Mouse (Mus musculus) ovary, postnatal 10 days (tissue): ENCODE results near the gene Adam33.
"Not testable (repeated sequence)": the region's sequence is repeated elsewhere in the genome, so short reads cannot be mapped to it uniquely, and the experiment has no call there.

ENCODE experiments used
- DNase-seq: peaks from one replicate; pipeline ENCODE4 v3.0.0; 2022; ENCODE audit warnings: low spot score

The Adam33 gene

GRCm38 (mm10) chr2:131056191-131056590 lies 7.4 kb downstream of the Adam33 start:
- DNase-seq, result no peak

DNA sequence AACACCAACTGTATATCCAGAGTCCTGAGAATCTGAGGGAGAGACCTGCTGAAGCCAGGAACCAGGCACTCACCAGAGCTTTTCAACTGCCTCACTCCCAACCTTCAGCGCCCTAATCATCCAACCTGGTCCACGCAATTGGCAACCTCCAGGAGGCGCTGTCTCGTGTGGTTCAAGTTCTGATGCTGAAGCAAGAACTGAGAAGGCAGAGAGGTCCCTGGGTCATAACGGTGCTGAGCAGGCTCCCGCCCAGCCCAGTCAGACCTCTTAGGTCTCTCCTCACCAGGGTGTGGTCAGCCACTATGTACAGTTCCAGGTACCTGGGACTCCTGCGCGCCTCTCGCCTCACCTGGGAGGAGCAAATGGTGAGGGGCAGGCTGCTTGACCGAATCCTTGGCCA lies 8.0 kb downstream of the Adam33 start:
- DNase-seq, result no peak

DNA sequence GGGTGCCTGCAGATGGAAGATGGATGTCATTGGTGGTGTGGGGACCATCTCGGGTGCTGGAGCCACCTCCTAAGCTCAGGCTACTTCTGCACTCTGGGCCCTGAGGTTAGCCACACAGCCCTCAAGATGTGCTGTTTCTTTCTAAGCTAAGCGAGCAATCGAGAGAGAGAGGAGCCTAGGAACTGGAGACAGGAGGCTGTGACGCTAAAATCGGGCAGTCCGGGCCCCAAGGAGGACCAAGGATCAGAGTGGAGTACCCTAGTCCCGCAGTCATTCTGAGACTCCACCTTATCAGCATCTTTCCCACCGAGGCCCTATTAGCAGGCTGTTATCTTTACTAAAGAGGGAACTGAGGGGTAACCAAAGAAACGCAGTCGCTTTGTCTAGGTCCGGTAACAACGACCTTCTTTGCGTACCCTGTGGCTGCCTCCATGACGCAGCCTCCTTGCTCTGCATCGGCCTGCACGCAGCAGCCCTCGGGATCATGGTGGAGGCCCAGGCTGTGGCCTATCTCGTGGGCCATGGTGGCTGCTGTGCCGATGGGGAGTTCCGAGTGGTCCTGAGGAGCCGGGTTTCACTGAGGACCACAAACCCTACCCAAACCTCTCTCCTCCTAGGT lies 8.9 kb downstream of the Adam33 start:
- no peak for DNase-seq

GRCm38 (mm10) chr2:131053851-131054645 lies 9.6 kb downstream of the Adam33 start:
- no peak for DNase-seq

GRCm38 (mm10) chr2:131052862-131053418 lies 10.7 kb downstream of the Adam33 start:
- no peak for DNase-seq

- DNase-seq, result no peak
Observed at GRCm38 (mm10) chr2:131052043-131052442, 11.6 kb downstream of the Adam33 start.

- DNase-seq, result no peak
Observed at GRCm38 (mm10) chr2:131046025-131046424, 17.6 kb downstream of the Adam33 start.

- DNase-seq, result no peak
Observed at GRCm38 (mm10) chr2:131044989-131045720, 18.5 kb downstream of the Adam33 start.

GRCm38 (mm10) chr2:131044354-131044852 lies 19.2 kb downstream of the Adam33 start:
- no peak for DNase-seq

DNA sequence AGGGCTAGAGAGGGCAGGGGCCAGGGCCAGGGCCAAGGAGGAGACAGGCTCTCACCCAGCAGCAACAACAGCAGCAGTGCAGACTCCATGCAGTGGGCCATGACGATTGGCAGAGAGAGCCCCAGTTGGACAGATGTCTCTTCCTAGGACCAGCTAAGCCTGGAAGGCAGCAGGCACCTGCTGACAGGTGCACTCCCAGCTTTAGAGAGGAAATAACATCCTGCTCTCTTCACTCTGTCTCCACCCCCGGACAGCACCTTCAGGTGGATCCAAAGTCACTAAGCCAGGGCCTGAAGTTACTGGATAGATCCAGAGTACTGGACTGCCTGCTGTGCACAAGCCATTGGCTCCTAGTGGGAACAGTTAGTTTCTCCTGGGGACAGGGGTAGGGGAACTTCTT lies 20.6 kb downstream of the Adam33 start, which contains the start of gene Gfra4:
TSS of gene Gfra4 (minus strand) at position 101 of the 400 bp plus-strand sequence.
- no peak for DNase-seq

DNA sequence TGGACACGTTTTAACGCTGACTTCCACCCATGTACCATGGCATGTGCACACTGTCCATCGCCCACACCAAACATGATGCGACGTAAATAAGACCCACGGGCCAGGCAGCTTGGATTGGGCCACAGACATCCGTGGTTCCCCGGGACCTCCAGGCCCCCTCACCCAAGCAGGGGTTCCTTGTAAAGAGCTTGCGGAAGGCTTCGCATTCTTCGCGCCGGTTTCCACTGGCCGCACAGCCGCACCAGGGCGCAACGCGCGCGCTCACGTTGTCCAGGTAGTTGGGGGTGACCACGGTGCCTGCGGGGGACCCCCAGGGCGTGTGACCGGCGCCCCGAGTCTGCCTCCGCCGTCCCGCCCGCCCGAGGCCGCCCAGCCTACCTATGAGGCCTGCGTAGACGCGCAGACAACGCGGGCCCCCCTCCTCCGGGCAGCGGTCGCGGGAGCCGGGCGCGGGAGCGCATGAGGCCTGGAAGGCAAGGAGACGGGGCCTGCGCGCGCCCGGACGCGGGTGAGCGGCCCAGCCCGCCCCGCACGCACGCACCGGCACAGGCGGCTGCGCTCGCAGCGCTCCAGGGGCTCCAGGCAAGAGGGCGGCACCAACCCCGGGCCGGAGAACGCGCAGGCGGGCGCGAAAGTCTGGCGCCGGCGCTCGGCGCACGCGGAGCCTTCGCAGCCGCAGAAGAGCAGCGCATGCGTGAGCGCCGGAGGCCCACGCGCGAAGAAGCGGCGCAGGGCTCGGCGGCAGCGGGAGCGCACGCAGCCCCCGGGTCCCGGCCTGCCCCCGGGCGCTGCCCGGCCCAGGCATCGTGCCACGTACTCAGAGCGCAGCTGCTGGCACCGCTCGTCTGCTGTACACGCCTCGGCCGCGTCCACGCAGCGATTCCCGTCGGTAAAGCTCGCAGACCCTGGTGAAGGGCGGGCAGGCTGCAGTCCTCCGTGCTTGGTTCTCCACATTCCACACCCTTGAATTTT lies 22.5 kb downstream of the Adam33 start:
- DNase-seq, result no peak

DNA sequence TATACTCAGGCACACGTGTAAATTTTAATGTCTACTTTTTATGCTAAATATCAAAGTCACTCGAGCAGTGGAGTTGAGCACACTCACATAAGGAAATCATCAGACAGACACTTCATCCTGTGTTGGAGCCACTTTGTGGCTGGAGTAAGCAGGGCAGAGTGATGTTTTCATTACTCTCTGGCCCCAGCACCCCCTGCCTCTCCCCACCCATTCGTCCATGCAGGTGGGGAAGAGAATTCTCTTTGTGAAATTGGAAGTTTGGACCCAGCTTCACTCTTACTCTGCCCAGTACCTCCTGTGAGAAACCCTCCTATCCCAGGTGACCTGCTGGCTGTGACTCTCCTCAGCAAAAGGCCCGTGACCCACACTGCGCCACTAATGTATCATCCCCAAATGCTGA lies 24.9 kb downstream of the Adam33 start:
- no peak for DNase-seq

- DNase-seq, result no peak
Observed at GRCm38 (mm10) chr2:131038197-131038596, 25.4 kb downstream of the Adam33 start.

- DNase-seq, result no peak
Observed at GRCm38 (mm10) chr2:131037226-131037990, 26.2 kb downstream of the Adam33 start.

GRCm38 (mm10) chr2:131036757-131037156 lies 26.9 kb downstream of the Adam33 start:
- DNase-seq, result no peak

DNA sequence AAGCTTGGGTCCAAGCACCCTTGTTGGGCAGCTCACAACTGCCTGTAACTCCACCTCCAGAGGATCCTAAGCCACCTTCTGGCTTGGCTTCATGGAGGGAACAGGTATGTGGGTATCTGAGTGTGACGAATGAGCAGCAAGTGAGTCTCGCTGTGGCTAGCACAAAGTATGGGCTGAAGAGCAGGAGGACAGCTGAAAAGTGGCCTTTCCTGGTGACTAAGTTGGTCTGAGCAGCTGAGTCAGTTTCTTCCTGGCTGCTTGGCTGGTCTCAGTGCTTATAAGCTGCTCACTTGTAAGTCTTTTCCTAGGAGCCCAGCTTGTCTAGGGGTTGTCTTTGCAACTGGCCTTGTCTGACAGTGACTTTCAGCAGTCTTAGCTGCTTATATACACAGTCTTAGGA lies 27.3 kb downstream of the Adam33 start:
- no peak for DNase-seq

DNA sequence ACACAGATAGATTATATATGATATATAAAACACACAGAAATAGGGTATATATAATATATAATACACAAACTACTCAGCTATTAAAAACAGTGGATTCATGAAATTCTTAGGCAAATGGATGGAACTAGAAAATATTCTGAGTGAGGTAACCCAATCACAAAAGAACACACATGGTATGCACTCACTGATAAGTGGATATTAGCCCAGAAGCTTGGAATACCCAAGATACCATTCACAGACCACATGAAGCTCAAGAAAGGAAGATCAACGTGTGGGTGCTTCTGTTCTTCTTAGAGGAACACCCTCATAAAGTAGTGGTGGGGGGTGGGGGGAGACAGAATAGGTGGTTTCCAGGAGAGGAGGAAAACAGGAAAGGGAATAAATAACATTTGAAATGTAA lies 32.2 kb downstream of the Adam33 start:
- DNase-seq, result not testable (repeated sequence)

DNA sequence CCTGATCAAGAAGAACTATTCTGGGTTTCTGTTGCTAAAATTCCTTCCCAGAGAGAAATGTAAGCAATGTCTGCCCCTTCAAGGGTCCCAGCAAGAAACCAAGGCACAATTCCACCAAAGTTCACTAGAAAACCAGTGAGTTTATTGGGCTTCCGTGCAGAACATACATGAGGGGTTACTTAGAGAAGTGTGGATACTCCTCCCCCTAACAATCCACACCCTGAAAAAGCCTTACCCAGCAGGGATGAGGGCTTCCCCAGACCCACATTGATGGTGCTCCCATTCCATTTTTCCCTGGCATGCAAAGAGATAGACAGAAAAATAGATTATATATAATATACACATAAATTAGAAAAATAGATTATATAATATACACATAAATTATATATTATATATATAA lies 32.6 kb downstream of the Adam33 start:
- DNase-seq, result no peak

DNA sequence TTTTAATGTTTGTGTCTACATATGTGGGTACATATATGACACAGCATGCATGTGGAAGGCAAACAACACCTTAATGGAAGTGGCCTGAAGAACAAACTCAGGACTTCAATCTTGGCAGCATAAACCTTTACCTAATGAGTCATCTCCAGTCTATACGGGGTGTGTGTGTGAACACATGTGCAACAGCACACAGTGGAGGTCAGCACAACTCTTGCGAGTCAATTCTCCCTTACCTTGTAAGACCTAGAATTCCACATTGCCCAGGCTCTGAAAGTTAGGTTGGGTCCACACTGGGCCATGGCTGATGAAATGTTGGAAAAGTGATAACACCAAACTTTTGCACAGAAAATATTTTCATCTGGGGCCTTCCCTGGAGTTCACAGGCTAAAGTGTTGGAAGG lies 33.1 kb downstream of the Adam33 start:
- DNase-seq, result no peak
